Mouse (Mus musculus) CD4-positive, CD25-positive, alpha-beta regulatory T cell, adult 2 months (primary cell): ENCODE results near the gene Psenen.

Experiments
- DNase-seq: peaks from one replicate; pipeline ENCODE4 v3.0.0-alpha.2; 2012; ENCODE audit warnings: low read depth, low spot score

The Psenen gene

DNA sequence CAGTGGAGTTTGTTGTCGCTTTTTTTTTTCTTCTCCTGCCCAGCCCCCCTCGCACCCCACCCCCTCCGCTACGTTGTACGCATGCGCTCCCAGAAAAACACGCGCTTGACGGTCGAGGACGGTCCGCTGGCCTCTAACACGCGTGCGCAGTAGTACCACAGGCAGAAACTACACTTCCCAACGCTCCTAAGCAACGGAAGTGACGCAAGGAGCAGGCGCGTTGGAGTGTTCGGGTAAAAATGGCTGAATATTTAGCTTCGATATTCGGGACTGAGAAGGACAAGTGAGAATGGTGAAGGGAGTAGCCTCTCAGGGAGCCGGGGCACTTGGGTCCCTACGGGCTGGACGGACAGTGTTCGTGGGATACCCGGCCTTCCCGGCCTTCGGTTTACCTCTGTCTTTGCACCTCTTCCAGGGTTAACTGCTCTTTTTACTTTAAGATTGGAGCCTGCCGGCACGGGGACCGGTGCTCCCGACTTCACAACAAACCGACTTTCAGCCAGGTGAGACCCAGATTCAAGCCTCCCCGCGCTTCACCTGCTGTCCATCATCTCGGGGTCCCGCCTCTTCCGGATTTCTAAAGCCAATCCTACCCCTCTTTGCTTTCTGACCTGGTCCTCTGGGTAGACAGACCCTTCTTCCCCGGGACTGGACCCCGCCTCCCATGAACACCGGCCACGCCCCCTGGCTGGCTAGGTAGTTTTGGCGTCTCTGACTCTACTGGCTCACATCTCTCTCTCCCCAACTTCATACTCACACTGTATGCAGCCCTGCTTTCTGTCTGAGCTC lies at the start of gene Psenen, which contains the start of the genes U2af1l4 and Gm49396:
Gene Psenen, minus strand, starts transcription at position 511 of the 789 bp plus-strand sequence.
Gene U2af1l4, plus strand, starts transcription at position 185 of the 789 bp plus-strand sequence.
Gene Gm49396, plus strand, starts transcription at position 228 of the 789 bp plus-strand sequence.
- peak; percentile 99 for DNase-seq

DNA sequence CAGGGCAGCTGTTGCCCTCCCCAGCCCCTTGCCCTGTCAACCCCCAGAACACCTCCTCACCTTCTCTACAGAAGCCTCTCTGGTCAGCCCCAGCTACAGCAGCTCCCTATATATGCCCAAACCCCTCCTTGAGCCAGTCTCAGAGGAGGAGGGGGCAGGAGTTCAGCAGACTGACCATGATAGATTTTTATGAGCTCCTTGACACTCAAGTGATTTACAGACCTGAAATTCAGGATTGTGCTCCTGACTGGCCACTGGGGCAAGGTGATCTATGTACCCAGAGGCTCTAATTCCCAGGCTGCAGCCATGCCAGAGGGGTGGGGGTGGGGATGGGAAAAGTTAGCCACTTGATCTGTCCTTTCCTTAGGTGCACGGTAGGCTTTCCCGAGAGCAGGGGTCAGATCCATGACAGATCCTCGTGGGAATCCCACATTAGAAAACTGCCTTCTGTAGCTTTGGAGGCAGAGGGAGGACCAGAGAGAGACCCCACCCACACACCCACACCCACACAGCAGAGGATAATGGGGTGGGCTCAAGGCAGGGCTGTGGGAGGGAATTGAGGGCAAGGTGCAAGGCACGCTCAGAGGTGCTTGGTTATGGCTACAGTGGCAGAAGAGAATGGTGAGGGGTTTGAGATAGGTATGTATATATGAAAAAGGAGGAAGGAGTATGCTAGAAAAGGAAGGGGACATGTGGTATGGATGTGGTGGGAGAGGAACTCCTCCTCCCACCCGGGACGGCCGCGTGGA lies 49.4 kb upstream of the Psenen start, which contains the start of gene Upk1a:
Gene Upk1a, minus strand, starts transcription at position 194 of the 749 bp plus-strand sequence.
- no peak for DNase-seq

DNA sequence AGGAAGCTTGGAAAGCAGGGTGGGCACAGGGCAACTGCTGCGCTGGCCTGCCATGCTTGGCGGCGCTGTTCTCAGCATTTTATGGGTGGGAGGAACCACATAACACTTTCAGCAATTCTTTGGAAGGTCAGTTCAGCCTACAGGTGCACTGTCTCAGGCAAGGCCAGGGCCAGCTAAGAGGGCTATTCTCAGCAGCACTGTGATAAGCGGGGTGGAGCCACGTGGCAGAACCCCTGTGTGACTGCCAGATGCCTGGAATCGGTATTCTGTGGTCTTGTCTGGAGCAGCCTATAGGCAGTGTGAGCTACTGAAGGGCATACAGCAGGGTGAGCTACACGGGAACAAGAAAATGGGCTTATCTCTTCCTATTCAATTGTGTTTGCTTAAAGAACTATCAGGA lies 46.6 kb upstream of the Psenen start:
- DNase-seq: no peak

DNA sequence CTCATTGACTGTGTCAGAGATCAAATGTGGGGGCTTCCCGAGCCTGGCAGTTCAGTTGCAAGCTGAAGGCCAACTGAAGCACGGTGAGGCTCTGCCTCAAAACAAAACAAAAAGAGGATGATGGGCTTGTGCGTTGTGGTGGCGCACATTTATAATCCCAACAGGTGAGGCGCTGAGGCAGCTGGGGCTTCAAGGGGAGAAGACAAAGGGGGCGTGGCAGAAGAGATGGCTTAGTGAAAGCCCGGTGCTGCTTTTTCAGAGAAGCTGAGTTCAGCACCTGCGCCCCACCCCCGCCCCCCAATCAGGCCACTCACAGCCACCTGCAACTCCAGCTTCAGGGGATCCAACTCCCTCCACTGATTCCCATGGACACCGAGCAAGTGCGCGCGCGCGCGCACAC lies 45.0 kb upstream of the Psenen start:
- no peak for DNase-seq

DNA sequence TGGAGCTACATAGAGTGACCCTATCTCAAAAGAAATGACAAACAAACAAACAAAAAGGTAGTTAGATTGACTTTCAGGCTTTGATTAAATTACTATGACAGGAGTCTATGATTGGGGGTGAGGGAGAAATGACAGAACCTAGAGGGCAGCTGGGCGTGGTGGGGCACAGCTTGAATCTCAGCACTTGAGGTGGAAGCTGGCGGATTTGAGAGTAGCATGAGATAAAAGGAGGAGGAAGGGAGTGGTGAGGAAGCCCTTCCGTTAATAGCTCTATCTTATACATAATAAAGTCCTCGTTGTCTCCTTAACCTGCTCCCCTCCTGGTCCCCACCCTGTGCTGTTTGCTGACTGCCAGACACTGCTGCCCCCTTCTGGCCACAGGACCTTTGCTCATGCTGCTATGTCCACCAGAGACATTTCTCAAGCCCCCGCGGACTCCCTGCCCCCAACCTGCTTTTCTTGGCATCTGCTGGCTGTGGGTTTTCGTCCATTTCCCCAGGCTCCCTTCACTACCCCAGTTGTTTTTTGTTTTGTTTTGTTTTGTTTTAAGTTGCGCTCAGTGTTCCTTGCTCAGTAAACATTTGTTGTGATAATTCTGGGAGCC lies 44.4 kb upstream of the Psenen start:
- DNase-seq: peak; percentile 89

DNA sequence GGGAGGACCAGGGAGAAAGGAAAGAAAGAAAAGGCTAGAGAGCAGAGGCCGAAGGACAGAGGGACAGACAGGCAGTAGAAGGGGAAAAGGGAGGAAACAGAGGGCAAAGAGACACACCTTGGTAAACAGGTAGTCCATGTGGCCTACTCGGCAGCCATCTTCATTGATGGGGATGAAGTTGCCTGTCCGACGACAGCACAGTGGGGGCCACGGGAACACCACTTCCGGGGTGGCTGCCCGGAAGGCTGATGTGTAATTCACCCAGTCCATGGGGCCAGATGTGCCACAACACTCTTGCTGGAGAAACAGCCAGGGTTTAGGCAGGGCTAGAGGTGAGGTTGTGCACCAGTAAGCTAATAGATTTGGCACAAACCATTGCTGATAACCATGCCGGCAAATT lies 41.5 kb upstream of the Psenen start:
- no peak for DNase-seq

DNA sequence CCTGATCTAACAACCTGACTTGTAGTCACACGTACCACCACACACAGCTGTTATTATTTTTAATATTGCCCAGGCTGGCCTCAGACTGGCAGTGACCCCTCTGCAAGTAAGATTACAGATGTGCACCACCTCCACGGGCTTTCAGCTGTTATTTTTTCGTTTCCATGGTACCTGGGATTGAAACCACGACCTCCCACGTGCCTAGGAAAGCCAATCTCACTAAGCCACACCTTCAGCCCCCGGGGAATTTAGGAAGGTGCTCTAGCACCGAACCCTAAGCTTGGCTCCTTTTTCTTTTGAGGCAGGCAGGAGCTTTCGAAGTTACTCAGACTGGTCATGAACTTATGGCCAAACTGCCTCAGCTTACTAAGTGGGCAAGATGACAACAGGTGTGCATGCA lies 41.0 kb upstream of the Psenen start:
- no peak for DNase-seq

DNA sequence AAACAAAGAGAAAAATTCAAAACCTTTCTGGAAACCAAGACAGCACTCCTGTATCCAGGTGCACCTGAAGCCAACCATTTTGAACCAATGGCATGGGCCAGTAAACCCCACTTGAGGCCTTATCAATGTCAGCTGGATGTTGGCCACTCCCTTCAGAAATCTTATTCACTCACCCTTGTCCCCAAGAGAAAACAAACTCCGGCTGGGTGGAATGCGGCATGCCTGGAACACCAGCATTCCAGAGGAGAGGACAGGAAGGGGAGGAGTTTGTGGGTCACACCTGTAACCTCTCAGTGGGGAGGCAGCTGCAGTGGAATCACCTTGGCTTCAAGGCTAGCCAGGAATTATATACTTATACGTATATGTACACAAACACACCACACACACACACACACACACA lies 39.2 kb upstream of the Psenen start:
- DNase-seq: no peak

DNA sequence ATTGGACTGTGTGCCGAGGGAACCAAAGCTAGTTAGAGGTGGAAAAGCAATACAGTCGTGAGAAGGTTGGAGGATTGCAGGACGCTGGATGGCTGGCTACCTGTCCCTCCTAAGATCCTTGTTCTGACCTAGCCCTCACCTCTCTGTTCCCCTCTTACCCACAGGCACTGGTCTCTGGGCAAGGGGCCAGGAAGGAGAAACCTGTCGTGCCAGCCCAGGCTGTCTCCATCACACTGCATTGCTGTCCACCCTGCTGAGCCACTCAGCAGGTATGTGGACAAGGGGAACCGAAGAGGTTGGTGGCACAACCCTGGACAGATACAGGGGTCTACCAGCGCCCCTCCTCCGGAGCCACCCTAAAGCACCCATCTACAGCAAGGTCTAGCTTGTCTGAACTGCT lies 37.2 kb upstream of the Psenen start:
- no peak for DNase-seq

DNA sequence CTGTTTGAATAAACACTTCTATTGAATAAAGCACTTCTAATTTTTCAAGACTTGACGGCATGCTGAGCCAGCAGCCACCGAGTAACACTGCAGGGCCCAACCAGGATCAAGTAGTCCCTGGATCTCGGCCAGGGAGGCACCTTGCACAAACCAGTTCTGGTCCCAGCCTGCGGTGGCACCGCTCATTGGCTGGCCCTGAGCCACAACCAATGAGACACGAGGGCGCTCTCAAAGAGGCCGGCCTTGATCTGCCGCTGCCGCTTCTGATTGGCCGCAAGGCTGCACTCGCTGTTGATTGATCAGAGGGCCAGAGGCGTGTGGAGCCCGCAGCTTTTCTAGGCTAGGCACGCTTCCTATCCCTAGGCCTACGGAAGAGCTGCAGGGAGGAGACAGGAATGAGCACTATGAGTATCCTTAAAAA lies 36.5 kb upstream of the Psenen start:
- DNase-seq: peak; percentile 79

DNA sequence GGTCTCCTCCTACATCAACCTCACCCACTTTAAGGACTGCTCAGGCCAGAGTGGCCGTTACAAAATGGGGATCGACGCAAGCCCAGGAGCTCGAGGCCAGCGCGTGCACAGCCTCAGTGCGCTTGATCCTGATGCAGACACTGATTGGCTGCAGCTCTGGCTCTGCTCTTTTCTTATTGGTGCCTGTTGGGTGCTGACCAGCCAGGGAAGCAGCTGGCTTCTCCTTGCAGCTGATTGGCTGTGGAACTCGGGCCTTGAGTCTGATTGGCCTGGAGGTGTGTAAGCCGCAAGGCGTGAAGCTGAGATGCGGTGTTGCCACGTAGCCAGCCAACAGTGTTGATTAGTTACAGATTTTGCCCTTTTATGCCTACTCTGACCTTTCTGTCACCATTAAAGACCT lies 35.4 kb upstream of the Psenen start, which contains the start of gene Zbtb32:
Gene Zbtb32, minus strand, starts transcription at position 124 of the 400 bp plus-strand sequence.
- DNase-seq: no peak

DNA sequence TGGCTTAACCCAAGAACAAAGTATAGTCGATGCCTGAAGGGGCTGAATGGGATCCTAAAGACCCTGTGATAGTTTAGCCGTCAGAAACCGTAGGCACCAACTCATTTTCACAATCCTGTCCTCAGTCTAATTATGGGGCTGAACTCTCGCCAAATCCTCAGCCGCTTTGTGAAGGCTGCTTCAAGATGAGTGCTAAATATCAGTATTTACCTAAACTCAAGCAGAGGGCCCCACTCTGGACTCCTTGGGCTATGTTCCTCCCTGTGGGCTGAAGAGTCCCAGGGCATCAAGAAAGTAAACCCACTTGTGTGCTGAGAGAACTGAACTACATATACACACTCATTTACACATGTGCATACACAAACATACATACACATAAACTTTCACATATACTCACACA lies 33.4 kb upstream of the Psenen start:
- DNase-seq: no peak

DNA sequence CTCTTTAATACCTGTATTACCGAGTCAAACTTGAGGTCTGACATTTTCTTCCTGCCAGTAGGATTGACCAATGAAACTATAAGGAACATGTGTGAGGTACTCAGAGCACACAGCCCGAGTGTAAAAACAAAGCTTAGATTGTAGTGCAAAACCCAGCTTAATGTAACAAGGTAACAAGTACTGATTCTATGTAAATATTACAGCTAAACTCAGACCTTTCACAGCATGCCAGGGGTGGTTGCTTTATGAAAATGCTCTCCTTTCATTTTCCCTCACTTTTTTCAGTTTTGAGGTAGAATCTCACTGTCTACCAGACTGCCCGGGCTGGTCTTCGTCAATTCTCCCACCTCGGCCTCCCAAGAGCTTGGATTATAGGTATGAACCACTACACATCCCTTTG lies 32.7 kb upstream of the Psenen start:
- no peak for DNase-seq

DNA sequence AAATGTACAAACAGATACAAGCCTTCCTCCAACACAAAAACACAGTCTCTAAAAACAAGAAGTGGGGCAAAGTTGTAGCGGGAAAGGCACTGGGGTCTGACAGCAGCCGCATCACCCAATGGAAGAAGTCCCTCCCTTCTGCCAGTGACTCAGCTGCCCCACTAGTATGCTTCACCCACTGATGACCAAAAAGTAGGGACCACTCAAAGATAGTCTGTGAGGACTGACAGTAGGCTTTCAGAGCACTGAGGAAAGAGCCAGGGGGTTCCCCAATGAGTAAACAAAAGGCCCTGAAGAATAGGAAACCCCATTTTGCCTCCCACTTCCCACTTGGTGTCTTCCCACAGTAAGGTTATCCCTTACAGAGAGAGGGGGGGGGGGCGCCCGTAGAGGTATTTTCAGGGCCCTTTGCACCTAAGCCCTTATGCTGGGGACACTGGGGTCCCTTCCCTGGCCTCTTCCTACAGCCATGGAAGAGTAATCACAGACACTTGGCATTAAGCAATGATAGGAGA lies 31.1 kb upstream of the Psenen start:
- DNase-seq: no peak

DNA sequence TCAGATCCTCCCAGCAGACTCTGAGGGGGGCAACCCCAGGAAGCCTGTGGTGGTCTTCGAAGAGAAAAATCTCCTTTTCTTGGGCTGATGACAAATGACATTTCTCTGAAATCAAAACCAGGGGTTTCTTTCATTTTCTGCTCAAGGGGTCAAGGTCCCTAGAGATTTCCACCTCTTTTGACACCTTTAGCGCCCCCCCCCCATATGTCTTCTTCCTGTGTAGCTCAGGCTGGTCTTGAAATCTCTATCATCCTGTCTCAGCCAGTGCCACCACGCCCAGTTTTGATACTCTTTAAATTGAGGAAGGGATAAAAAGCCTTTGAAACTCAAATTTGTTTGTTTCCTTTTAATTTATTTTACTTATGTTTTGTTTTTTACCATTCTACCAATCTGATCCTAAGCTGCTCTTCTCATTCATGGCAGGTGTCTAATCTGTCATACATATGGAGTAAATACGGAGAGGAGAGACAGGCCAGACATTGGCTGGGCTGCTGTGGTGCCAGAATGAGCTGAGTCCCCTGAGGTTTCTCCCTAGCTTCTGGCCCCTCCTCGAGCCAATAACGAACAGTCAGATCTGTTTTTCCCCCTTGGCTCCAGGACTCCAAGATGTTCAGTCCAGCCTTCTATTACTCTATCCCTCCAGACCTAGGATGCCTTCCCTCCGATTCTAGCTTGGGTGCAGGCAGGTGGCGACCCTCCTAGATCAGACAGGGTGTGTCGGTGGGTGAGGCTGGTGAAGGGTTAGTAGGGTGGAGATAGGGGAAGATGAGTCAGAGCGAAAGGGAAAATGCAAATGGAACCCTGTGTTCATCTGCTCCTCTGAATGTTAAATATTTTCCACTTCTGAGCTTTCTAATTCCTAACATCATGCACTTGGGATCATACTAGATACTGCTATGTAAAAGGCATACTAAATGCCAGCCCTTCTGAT lies 30.4 kb upstream of the Psenen start:
- DNase-seq: peak; percentile 41

DNA sequence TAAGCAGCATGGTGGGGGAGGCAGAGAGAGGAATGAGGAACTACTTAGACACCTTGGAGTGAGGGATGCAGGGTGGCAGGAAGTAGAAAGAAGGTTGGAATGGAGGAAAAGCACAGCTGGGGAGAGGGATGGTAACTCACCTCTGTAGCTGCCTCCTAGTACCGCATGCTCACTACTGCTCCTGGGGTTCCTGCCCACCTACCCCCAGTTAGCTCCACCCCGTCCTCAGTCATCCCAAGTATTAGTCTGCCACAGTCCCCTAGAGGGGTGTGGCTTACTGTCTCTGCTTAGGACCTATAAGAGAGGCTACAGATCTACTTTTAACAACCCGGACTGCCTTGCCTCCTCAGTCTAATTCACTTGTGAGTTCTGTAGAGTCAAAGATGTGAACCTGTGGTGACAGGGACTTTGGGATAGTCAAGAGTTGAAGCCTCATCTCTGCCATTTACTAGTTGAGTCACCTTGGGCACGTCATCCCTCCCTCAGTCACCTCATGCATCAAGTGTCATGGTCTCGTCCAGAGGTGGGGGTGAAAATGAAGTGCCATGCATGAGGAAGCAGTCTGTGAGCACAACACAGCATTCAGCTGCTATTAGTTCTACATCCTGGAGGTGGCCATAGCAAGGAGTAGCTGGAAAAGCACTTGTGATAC lies 29.5 kb upstream of the Psenen start:
- DNase-seq: peak; percentile 34

DNA sequence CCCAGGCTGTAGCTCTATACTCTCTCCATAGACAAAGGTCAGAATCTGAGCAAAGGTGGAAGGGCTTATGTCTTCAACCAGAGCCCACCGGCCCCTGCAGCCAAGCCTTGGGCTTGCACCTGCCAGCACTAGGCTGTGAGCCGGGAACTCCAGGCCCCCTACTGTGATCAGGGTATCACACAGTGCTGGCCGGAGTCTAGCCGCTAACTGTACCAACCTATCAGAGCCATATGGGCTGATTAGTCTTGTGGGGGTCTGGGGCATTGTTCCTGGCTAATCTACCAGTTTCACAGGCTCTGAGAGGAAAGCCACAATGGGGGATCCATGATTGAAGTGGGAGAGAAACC lies 28.2 kb upstream of the Psenen start:
- no peak for DNase-seq

DNA sequence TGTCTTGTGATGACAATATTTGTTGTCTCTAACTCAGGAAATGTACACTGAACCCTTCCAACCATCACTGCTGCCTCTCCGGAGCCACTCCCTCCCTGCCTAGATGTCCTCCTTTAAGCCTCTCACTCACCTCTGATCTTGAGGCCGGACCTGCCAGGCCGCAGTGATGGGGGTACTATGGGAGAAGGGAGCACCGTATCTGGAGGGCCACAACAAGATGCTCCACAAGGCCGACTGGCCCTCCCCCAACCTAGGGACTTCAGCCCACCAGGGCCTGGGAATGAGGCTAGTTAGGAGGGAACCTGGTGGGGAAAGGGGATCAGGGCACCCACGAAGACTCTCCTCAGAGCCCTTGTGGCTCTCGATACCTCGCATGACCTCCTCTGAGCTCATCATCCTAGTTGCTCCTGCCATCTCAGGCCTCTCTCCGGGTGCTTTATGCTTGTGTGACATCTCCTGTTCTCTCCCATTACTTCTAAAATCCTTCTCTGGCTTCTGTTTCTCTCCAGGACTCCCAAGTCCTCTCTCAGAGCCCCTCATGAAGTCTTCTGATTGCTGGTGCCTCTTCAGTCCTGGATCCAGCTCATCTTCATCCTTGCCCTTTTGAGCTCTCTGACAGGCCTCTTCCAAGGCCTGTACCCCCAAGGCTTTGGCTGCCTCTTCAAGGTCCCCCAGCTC lies 27.6 kb upstream of the Psenen start:
- DNase-seq: no peak

DNA sequence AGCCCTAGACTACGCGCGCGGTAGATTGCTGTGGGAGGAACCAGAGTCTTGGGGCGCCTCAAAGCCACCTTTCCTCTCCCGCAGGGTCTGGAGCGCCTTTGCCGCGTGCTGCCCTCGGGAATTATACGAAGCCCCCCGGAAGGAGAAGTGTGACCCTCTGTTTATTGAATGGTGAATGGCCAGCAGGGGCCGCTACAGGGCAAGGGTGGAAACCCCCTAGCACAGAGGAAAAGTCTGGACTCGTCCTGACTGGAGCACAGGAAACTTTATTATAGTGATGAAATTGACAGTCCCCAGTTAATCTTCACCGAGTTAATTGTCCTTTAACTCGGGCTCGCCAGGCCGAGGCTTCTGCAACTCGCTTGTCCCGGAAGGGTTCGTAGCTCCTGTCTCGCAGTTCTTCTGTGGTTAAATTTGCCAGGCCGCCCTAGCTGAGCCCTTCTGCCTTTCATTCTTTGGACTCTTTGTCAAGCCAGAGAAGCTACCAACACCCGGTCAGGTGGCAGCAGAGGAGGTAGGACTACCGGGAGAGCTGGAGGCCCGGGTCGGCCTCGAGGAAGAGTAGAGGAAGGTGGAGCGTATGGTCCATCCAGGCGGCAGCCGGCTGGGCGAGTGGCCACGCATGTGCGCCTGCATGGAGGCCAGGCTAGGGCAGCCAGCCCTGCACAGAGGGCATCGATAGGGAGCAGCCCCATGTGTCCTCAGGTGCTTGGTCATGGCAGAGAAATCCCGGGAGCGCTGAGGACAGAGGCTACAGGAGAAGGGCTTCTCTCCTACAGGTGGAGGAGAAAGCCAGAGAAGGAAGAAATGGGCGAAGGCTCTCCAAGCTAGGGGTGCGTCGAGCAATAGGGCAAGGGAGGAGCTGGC lies 26.2 kb upstream of the Psenen start:
- peak; percentile 80 for DNase-seq
